Mouse (Mus musculus): ENCODE measurements around the gene Cer1. TPM values are rescaled to one million over a fixed set of nuclear protein-coding genes. Genes with fewer than 3 reads are reported as not detected.

Cer1 gene
- polyA plus RNA-seq, 1 experiment from 2014 or later: not detected

DNA sequence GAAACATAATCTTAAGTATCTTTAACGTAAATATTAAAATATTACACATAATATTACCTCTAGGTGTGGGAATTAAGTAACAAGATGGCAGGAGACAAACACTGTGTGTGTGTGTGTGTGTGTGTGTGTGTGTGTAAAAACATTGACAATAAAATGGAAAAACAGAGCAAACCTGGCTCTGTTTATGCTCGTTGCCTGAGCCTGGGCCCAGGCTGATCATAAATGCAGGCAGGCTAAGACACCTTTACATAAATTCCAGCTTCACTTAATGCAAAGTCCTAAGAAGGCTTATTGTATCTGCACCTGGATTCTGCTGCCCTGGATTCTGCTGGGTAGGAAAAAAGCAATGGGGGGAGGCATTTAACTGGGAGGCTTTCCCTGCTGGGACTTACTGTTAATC, 6.6 kb upstream of the Cer1 start:
- no peaks in the 10 kb centered on the region for H3K27me3 ChIP-seq (ENCODE audit: insufficient read depth, low read length)
- DNase-seq (no peak), ATAC-seq (no peak)
- H3K9me3 ChIP-seq (ENCODE audit: low read length): no peaks in the 10 kb centered on the region
- 64% methylated on average over 2 of the region's 2 CpGs for WGBS (ENCODE audit: insufficient replicate concordance)
- TF ChIP-seq EP300 (IDR thresholded peaks at IDR 0.05; ENCODE audit: low read depth) (no peak), CTCF (IDR thresholded peaks at IDR 0.05; ENCODE audit: low read depth) (no peak)
- no peaks in the 10 kb centered on the region for H3K36me3 ChIP-seq (replicated peaks; ENCODE audit: insufficient read depth, low read length)
- H3K27ac ChIP-seq (ENCODE audit: low read depth): no peak overlapping the region
- no peaks in the 10 kb centered on the region for H3K4me1 ChIP-seq (ENCODE audit: insufficient read depth)
- no peak overlapping the region for H3K4me2 ChIP-seq (ENCODE audit: low read depth, low read length)
- no peak overlapping the region for H3K9ac ChIP-seq (replicated peaks)
- H3K4me3 ChIP-seq (ENCODE audit: low read depth, low read length): no peak overlapping the region

DNA sequence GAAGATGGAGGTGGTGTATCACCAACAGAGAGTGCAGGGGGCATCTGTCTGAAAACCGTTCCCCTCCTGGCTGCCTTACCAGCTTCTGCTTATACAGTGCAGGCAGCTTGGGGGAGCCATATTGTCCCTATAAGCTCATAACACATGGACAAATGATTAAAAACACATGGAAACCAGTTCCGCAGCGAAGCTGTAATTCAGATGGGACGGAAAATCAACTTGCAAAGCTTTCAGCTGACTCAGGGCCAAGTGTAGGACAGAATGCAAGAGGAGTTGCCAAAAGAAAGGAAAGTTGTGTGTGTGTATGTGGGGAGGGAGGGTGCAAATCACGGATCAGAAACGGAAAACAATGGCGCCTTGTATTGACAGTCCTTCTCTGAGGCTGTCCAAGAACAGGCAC, 6.1 kb upstream of the Cer1 start:
- Histone ChIP-seq H3K9ac (replicated peaks) (no peak overlapping the region), H3K4me1 (ENCODE audit: insufficient read depth) (no peaks in the 10 kb centered on the region), H3K27ac (ENCODE audit: low read depth) (no peak overlapping the region), H3K9me3 (ENCODE audit: low read length) (no peaks in the 10 kb centered on the region), H3K4me3 (ENCODE audit: low read depth, low read length) (no peak overlapping the region), H3K4me2 (ENCODE audit: low read depth, low read length) (no peak overlapping the region), H3K27me3 (ENCODE audit: insufficient read depth, low read length) (no peaks in the 10 kb centered on the region), H3K36me3 (replicated peaks; ENCODE audit: insufficient read depth, low read length) (no peaks in the 10 kb centered on the region)
- TF ChIP-seq CTCF (IDR thresholded peaks at IDR 0.05; ENCODE audit: low read depth): no peak
- TF ChIP-seq EP300 (IDR thresholded peaks at IDR 0.05; ENCODE audit: low read depth): no peak
- ATAC-seq (no peak), DNase-seq (no peak)
- 83% methylated on average over 7 of the region's 7 CpGs for WGBS (ENCODE audit: insufficient replicate concordance)

- H3K9me3 ChIP-seq (ENCODE audit: low read length): no peaks in the 10 kb centered on the region
- no peaks in the 10 kb centered on the region for H3K27me3 ChIP-seq (ENCODE audit: insufficient read depth, low read length)
- no peak overlapping the region for H3K27ac ChIP-seq (ENCODE audit: low read depth)
- no peak for ATAC-seq
- no peak overlapping the region for H3K4me3 ChIP-seq (ENCODE audit: low read depth, low read length)
- DNase-seq: no peak
- TF ChIP-seq CTCF (IDR thresholded peaks at IDR 0.05; ENCODE audit: low read depth) (no peak), EP300 (IDR thresholded peaks at IDR 0.05; ENCODE audit: low read depth) (no peak)
- H3K9ac ChIP-seq (replicated peaks): no peak overlapping the region
- H3K4me1 ChIP-seq (ENCODE audit: insufficient read depth): no peaks in the 10 kb centered on the region
- H3K36me3 ChIP-seq (replicated peaks; ENCODE audit: insufficient read depth, low read length): no peaks in the 10 kb centered on the region
- no peak overlapping the region for H3K4me2 ChIP-seq (ENCODE audit: low read depth, low read length)
- WGBS (ENCODE audit: insufficient replicate concordance): 76% methylated on average over 4 of the region's 4 CpGs
Measured at GRCm38 (mm10) chr4:82890585-82890984, 5.6 kb upstream of the Cer1 start.

DNA sequence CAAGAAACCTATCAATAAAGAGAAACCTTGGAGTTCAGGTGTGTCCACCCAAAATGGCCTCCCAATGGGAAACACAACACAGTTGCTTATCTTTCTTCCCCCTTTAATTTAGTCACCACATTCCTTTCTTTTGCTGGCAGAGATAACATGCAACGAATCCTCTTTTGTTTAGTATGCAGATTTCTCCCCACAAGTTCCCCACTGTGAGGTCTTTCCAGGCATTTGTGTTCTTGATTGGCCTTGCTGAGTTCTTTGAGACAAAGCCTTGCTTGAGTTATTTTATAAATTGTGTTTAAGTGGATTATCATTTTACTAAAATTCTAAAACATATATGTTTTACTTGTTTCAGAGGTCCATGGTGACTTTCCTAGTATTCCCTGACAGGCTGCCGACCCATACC, 1.2 kb upstream of the Cer1 start:
- no peak overlapping the region for H3K9ac ChIP-seq (replicated peaks)
- ATAC-seq (no peak), DNase-seq (no peak)
- H3K4me1 ChIP-seq (ENCODE audit: insufficient read depth): no peaks in the 10 kb centered on the region
- no peaks in the 10 kb centered on the region for H3K27me3 ChIP-seq (ENCODE audit: insufficient read depth, low read length)
- H3K4me3 ChIP-seq (ENCODE audit: low read depth, low read length): no peak overlapping the region
- no peak overlapping the region for H3K27ac ChIP-seq (ENCODE audit: low read depth)
- 62% methylated on average over 2 of the region's 2 CpGs for WGBS (ENCODE audit: insufficient replicate concordance)
- no peak overlapping the region for H3K4me2 ChIP-seq (ENCODE audit: low read depth, low read length)
- TF ChIP-seq EP300 (IDR thresholded peaks at IDR 0.05; ENCODE audit: low read depth): no peak
- no peak for TF ChIP-seq CTCF (IDR thresholded peaks at IDR 0.05; ENCODE audit: low read depth)
- H3K36me3 ChIP-seq (replicated peaks; ENCODE audit: insufficient read depth, low read length): no peaks in the 10 kb centered on the region
- H3K9me3 ChIP-seq (ENCODE audit: low read length): no peaks in the 10 kb centered on the region

DNA sequence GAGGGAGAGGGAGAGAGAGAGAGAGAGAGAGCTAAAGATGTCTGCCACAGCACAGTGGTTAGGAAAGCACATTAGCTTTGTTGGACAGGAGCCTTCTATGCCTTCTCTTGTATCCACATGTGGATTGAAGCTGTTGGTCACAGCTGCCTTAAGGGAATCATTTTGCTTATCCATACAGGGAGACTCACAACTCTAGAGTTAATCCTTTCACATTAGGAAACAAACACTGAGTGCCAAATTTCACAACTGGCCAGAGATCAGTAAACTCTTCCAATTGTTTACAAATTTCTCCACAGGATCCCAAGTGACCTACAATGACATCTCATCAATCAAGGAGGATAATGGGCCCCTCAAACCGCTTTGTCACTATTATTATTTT, 576 bp upstream of the Cer1 start:
- DNase-seq (no peak), ATAC-seq (no peak)
- Histone ChIP-seq H3K4me1 (ENCODE audit: insufficient read depth) (no peaks in the 10 kb centered on the region), H3K9ac (replicated peaks) (no peak overlapping the region), H3K9me3 (ENCODE audit: low read length) (no peaks in the 10 kb centered on the region), H3K4me2 (ENCODE audit: low read depth, low read length) (no peak overlapping the region), H3K27me3 (ENCODE audit: insufficient read depth, low read length) (no peaks in the 10 kb centered on the region), H3K36me3 (replicated peaks; ENCODE audit: insufficient read depth, low read length) (no peaks in the 10 kb centered on the region), H3K4me3 (ENCODE audit: low read depth, low read length) (no peak overlapping the region), H3K27ac (ENCODE audit: low read depth) (no peak overlapping the region)
- TF ChIP-seq CTCF (IDR thresholded peaks at IDR 0.05; ENCODE audit: low read depth) (no peak), EP300 (IDR thresholded peaks at IDR 0.05; ENCODE audit: low read depth) (no peak)
- WGBS (ENCODE audit: insufficient replicate concordance): 43% methylated on average over 1 of the region's 1 CpGs

- no peak for TF ChIP-seq EP300 (IDR thresholded peaks at IDR 0.05; ENCODE audit: low read depth)
- no peak; the same call in 1 of the 2 replicates for TF ChIP-seq CTCF (IDR thresholded peaks at IDR 0.05; ENCODE audit: low read depth)
- 76% methylated on average over 9 of the region's 9 CpGs for WGBS (ENCODE audit: insufficient replicate concordance)
Measured at GRCm38 (mm10) chr4:82882500-82882899, 2.4 kb downstream of the Cer1 start.

DNA sequence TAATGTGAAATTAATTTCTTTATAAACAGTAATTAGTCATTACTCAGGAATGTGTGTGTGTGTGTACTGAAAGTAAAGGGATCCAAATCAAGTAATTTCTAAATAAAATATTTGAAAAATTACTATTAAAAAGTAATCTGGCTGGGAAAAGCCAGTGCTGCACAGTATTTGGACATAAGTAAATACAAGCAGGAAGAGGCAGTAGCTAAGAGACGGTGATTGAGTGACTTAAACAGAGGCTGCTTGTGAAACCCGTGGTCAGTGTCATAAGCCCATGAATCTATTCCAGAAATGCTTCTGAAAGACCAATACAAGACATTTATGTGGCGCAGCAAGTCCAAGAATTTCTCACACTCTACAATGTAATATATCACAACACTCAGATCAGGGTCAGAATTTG, 3.6 kb downstream of the Cer1 start:
- WGBS (ENCODE audit: insufficient replicate concordance): 57% methylated on average over 3 of the region's 3 CpGs
- TF ChIP-seq EP300 (IDR thresholded peaks at IDR 0.05; ENCODE audit: low read depth) (no peak), CTCF (IDR thresholded peaks at IDR 0.05; ENCODE audit: low read depth) (no peak)
- no peaks in the 10 kb centered on the region for H3K27me3 ChIP-seq (ENCODE audit: insufficient read depth, low read length)
- H3K27ac ChIP-seq (ENCODE audit: low read depth): no peak overlapping the region
- DNase-seq (no peak), ATAC-seq (no peak)
- no peak overlapping the region for H3K9ac ChIP-seq (replicated peaks)
- H3K4me2 ChIP-seq (ENCODE audit: low read depth, low read length): no peak overlapping the region
- H3K36me3 ChIP-seq (replicated peaks; ENCODE audit: insufficient read depth, low read length): no peaks in the 10 kb centered on the region
- no peaks in the 10 kb centered on the region for H3K4me1 ChIP-seq (ENCODE audit: insufficient read depth)
- no peaks in the 10 kb centered on the region for H3K9me3 ChIP-seq (ENCODE audit: low read length)
- H3K4me3 ChIP-seq (ENCODE audit: low read depth, low read length): no peak overlapping the region

More at GRCm38 (mm10) chr4:82882500-82882899, 2.4 kb downstream of the Cer1 start:
- ATAC-seq (no peak), DNase-seq (no peak)
- Histone ChIP-seq H3K4me3 (ENCODE audit: low read depth, low read length) (no peak overlapping the region), H3K27ac (ENCODE audit: low read depth) (no peak overlapping the region), H3K36me3 (replicated peaks; ENCODE audit: insufficient read depth, low read length) (no peaks in the 10 kb centered on the region), H3K4me2 (ENCODE audit: low read depth, low read length) (no peak overlapping the region), H3K4me1 (ENCODE audit: insufficient read depth) (no peaks in the 10 kb centered on the region), H3K9ac (replicated peaks) (no peak overlapping the region), H3K27me3 (ENCODE audit: insufficient read depth, low read length) (no peaks in the 10 kb centered on the region), H3K9me3 (ENCODE audit: low read length) (no peaks in the 10 kb centered on the region)
